Mouse (Mus musculus): ENCODE measurements around the gene Xrcc5. TPM values are rescaled to one million over a fixed set of nuclear protein-coding genes. Genes with fewer than 3 reads are reported as not detected.

The Xrcc5 gene
- polyA plus RNA-seq, 1 experiment from 2014 or later = 28.7 TPM

GRCm38 (mm10) chr1:72316901-72317300 lies 9.7 kb downstream of the Xrcc5 start:
- H3K4me3 ChIP-seq (replicated peaks) = no peak overlapping the region
- no peaks in the 10 kb centered on the region for H3K4me1 ChIP-seq (replicated peaks)
- peaks cover 43% of the 10 kb centered on the region for H3K36me3 ChIP-seq
- ATAC-seq = no peak
- WGBS = 77% methylated on average over 7 of the region's 7 CpGs
- H3K9ac ChIP-seq (replicated peaks) = no peak overlapping the region
- H3K9me3 ChIP-seq = no peaks in the 10 kb centered on the region
- H3K27me3 ChIP-seq = no peaks in the 10 kb centered on the region
- no peak overlapping the region for H3K27ac ChIP-seq
- H3K4me2 ChIP-seq (replicated peaks) = no peak overlapping the region

GRCm38 (mm10) chr1:72320759-72321158 lies 13.5 kb downstream of the Xrcc5 start:
- Histone ChIP-seq H3K27me3 (no peaks in the 10 kb centered on the region), H3K9ac (replicated peaks) (no peak overlapping the region), H3K9me3 (no peaks in the 10 kb centered on the region), H3K4me3 (replicated peaks) (no peak overlapping the region), H3K4me1 (replicated peaks) (no peaks in the 10 kb centered on the region), H3K27ac (no peak overlapping the region), H3K36me3 (peaks cover 52% of the 10 kb centered on the region), H3K4me2 (replicated peaks) (no peak overlapping the region)
- WGBS = 91% methylated on average over 5 of the region's 5 CpGs
- ATAC-seq = no peak

- H3K27me3 ChIP-seq = no peaks in the 10 kb centered on the region
- WGBS = 96% methylated on average over 4 of the region's 4 CpGs
- H3K9ac ChIP-seq (replicated peaks) = no peak overlapping the region
- no peaks in the 10 kb centered on the region for H3K9me3 ChIP-seq
- H3K27ac ChIP-seq = no peak overlapping the region
- no peak for ATAC-seq
- H3K4me1 ChIP-seq (replicated peaks) = no peaks in the 10 kb centered on the region
- H3K36me3 ChIP-seq = peaks cover 68% of the 10 kb centered on the region
- H3K4me3 ChIP-seq (replicated peaks) = no peak overlapping the region
- no peak overlapping the region for H3K4me2 ChIP-seq (replicated peaks)
Measured at GRCm38 (mm10) chr1:72323248-72323647, 16.0 kb downstream of the Xrcc5 start.

GRCm38 (mm10) chr1:72326162-72326821 lies 19.1 kb downstream of the Xrcc5 start:
- H3K4me3 ChIP-seq (replicated peaks) = no peak overlapping the region
- peaks cover 61% of the 10 kb centered on the region for H3K36me3 ChIP-seq
- H3K4me2 ChIP-seq (replicated peaks) = no peak overlapping the region
- no peak overlapping the region for H3K27ac ChIP-seq
- H3K9ac ChIP-seq (replicated peaks) = no peak overlapping the region
- H3K4me1 ChIP-seq (replicated peaks) = no peaks in the 10 kb centered on the region
- H3K27me3 ChIP-seq = no peaks in the 10 kb centered on the region
- H3K9me3 ChIP-seq = no peaks in the 10 kb centered on the region
- no peak for ATAC-seq
- 96% methylated on average over 11 of the region's 11 CpGs for WGBS

- Histone ChIP-seq H3K36me3 (peaks cover 53% of the 10 kb centered on the region), H3K4me3 (replicated peaks) (no peak overlapping the region), H3K4me2 (replicated peaks) (no peak overlapping the region), H3K27ac (no peak overlapping the region), H3K9ac (replicated peaks) (no peak overlapping the region), H3K27me3 (no peaks in the 10 kb centered on the region), H3K4me1 (replicated peaks) (no peaks in the 10 kb centered on the region), H3K9me3 (no peaks in the 10 kb centered on the region)
- WGBS = 94% methylated on average over 11 of the region's 11 CpGs
- ATAC-seq = no peak
Measured at GRCm38 (mm10) chr1:72334807-72335206, 27.6 kb downstream of the Xrcc5 start.

- Histone ChIP-seq H3K4me3 (replicated peaks) (no peak overlapping the region), H3K27me3 (no peaks in the 10 kb centered on the region), H3K27ac (no peak overlapping the region), H3K9me3 (no peaks in the 10 kb centered on the region), H3K4me2 (replicated peaks) (no peak overlapping the region), H3K36me3 (peaks cover 52% of the 10 kb centered on the region), H3K9ac (replicated peaks) (no peak overlapping the region), H3K4me1 (replicated peaks) (no peaks in the 10 kb centered on the region)
- no peak for ATAC-seq
- WGBS = 94% methylated on average over 8 of the region's 8 CpGs
Measured at GRCm38 (mm10) chr1:72336780-72337179, 29.6 kb downstream of the Xrcc5 start.

- peaks cover 56% of the 10 kb centered on the region for H3K36me3 ChIP-seq
Measured at GRCm38 (mm10) chr1:72338341-72338740, 31.1 kb downstream of the Xrcc5 start.

GRCm38 (mm10) chr1:72347873-72348272 lies 40.7 kb downstream of the Xrcc5 start:
- H3K27ac ChIP-seq = no peak overlapping the region; the same call in 1 of the 2 replicates
- H3K4me2 ChIP-seq (replicated peaks) = no peak overlapping the region
- H3K4me3 ChIP-seq (replicated peaks) = no peak overlapping the region
- no peaks in the 10 kb centered on the region for H3K9me3 ChIP-seq
- H3K36me3 ChIP-seq = peaks cover 46% of the 10 kb centered on the region
- no peak for ATAC-seq
- WGBS = 73% methylated on average over 6 of the region's 6 CpGs
- H3K9ac ChIP-seq (replicated peaks) = no peak overlapping the region
- no peaks in the 10 kb centered on the region for H3K27me3 ChIP-seq
- H3K4me1 ChIP-seq (replicated peaks) = no peaks in the 10 kb centered on the region

More at GRCm38 (mm10) chr1:72338341-72338740, 31.1 kb downstream of the Xrcc5 start:
- WGBS = 94% methylated on average over 5 of the region's 5 CpGs
- Histone ChIP-seq H3K4me2 (replicated peaks) (no peak overlapping the region), H3K9me3 (no peaks in the 10 kb centered on the region), H3K4me1 (replicated peaks) (no peaks in the 10 kb centered on the region), H3K27ac (no peak overlapping the region), H3K9ac (replicated peaks) (no peak overlapping the region), H3K4me3 (replicated peaks) (no peak overlapping the region), H3K27me3 (no peaks in the 10 kb centered on the region)
- no peak for ATAC-seq

GRCm38 (mm10) chr1:72354856-72355255 lies 47.6 kb downstream of the Xrcc5 start:
- Histone ChIP-seq H3K27me3 (no peaks in the 10 kb centered on the region), H3K4me1 (replicated peaks) (no peaks in the 10 kb centered on the region), H3K27ac (no peak overlapping the region), H3K36me3 (peaks cover 29% of the 10 kb centered on the region), H3K9ac (replicated peaks) (no peak overlapping the region), H3K4me3 (replicated peaks) (no peak overlapping the region), H3K4me2 (replicated peaks) (no peak overlapping the region), H3K9me3 (no peaks in the 10 kb centered on the region)
- no peak for ATAC-seq
- 89% methylated on average over 2 of the region's 2 CpGs for WGBS

- Histone ChIP-seq H3K4me3 (replicated peaks) (no peak overlapping the region), H3K9me3 (no peaks in the 10 kb centered on the region), H3K36me3 (peaks cover 28% of the 10 kb centered on the region), H3K27ac (no peak overlapping the region), H3K4me1 (replicated peaks) (no peaks in the 10 kb centered on the region), H3K27me3 (no peaks in the 10 kb centered on the region), H3K4me2 (replicated peaks) (no peak overlapping the region), H3K9ac (replicated peaks) (no peak overlapping the region)
- WGBS = 86% methylated on average over 2 of the region's 2 CpGs
- no peak for ATAC-seq
Measured at GRCm38 (mm10) chr1:72358216-72358615, 51.0 kb downstream of the Xrcc5 start.

- peaks cover 23% of the 10 kb centered on the region for H3K36me3 ChIP-seq
- no peak overlapping the region for H3K4me2 ChIP-seq (replicated peaks)
- no peaks in the 10 kb centered on the region for H3K4me1 ChIP-seq (replicated peaks)
- no peak overlapping the region for H3K27ac ChIP-seq
- no peak overlapping the region for H3K4me3 ChIP-seq (replicated peaks)
- ATAC-seq = no peak
- H3K9ac ChIP-seq (replicated peaks) = no peak overlapping the region
- 94% methylated on average over 2 of the region's 2 CpGs for WGBS
- H3K9me3 ChIP-seq = no peaks in the 10 kb centered on the region
- no peaks in the 10 kb centered on the region for H3K27me3 ChIP-seq
Measured at GRCm38 (mm10) chr1:72359462-72359861, 52.2 kb downstream of the Xrcc5 start.

- Histone ChIP-seq H3K4me3 (replicated peaks) (no peak overlapping the region), H3K27me3 (no peaks in the 10 kb centered on the region), H3K36me3 (peaks cover 24% of the 10 kb centered on the region), H3K9ac (replicated peaks) (no peak overlapping the region), H3K9me3 (no peaks in the 10 kb centered on the region), H3K4me2 (replicated peaks) (no peak overlapping the region), H3K4me1 (replicated peaks) (no peaks in the 10 kb centered on the region), H3K27ac (no peak overlapping the region)
- 95% methylated on average over 4 of the region's 4 CpGs for WGBS
- no peak for ATAC-seq
Measured at GRCm38 (mm10) chr1:72360809-72361208, 53.6 kb downstream of the Xrcc5 start.

- Histone ChIP-seq H3K4me2 (replicated peaks) (no peak overlapping the region), H3K27ac (peak overlapping the region; percentile 9; the same call in 1 of the 2 replicates), H3K4me3 (replicated peaks) (no peak overlapping the region), H3K27me3 (no peaks in the 10 kb centered on the region), H3K9me3 (no peaks in the 10 kb centered on the region), H3K36me3 (0 out of 2 replicates have a peak, but pooled peaks cover 9% of the 10 kb centered on the region), H3K9ac (replicated peaks) (no peak overlapping the region), H3K4me1 (replicated peaks) (no peaks in the 10 kb centered on the region)
- ATAC-seq = no peak
- 85% methylated on average over 8 of the region's 8 CpGs for WGBS
Measured at GRCm38 (mm10) chr1:72364661-72365060, 57.4 kb downstream of the Xrcc5 start.

Data from midbrain, embryonic 13.5 days (tissue).